ENCODE assay signal across 39 mouse cellular contexts in genomic region chr15:84139592-84140005, GRCm38 (mm10). TPM values are rescaled to one million over a fixed set of nuclear protein-coding genes. Genes with fewer than 3 reads are reported as not detected.
DNase-seq lines count a peak whose midpoint lies in the region; ATAC-seq and TF ChIP-seq lines count a peak whose summit lies in the region.
"Had no signal": no experiment of that assay in that cellular context is flagged by ENCODE, and none has a peak within 500 bp of the region (broad histone marks: within the 10 kb centered on the region; RNA-seq: fewer than 3 reads in every experiment).

No protein-coding gene starts in this region.

- peak; percentile 89 for DNase-seq in liver, adult 2 months (ENCODE audit: extremely low read depth, low read depth, low spot score)
- DNase-seq in liver, embryonic 11.5 days (ENCODE audit: low spot score), result no peak
- DNase-seq in midbrain, embryonic 14.5 days, result no peak
- DNase-seq in lung, postnatal 14 days, result peak; percentile 7
- DNase-seq in spleen, postnatal 36 days (ENCODE audit: low spot score in 2 of 2), result no peak
- DNase-seq: adrenal gland, adult 8-10 months; cerebellum, adult 11-12 months; cerebellum, postnatal 10 days; gastrocnemius, postnatal 14 days; heart, adult 11 months; heart, postnatal 36 days; kidney, adult 2 months; kidney, postnatal 4 days; left cerebral cortex, postnatal 4 days; right cerebral cortex, postnatal 25 days; spleen, adult 18-20 months; thymus, adult 2 months; thymus, postnatal 36 days had no signal

- no peak for TF ChIP-seq CTCF in liver, adult 2 months (IDR thresholded peaks at IDR 0.05; ENCODE audit: low read depth, low read length)

- H3K27me3 ChIP-seq in liver, adult 2 months (ENCODE audit: control insufficient read depth, insufficient read depth, low read length), result no peaks in the 10 kb centered on the region
- no peaks in the 10 kb centered on the region for H3K27me3 ChIP-seq in liver, embryonic 11.5 days (replicated peaks; ENCODE audit: control insufficient read depth, insufficient read depth, low read length)
- H3K27me3 ChIP-seq in midbrain, embryonic 13.5 days, result 0 out of 2 replicates have a peak, but pooled peaks cover 3% of the 10 kb centered on the region
- H3K27me3 ChIP-seq in midbrain, embryonic 14.5 days (ENCODE audit: control insufficient read depth, insufficient read depth, low read length), result no peaks in the 10 kb centered on the region
- H3K27me3 ChIP-seq: forebrain, embryonic 13.5 days; heart, embryonic 15.5 days; hindbrain, embryonic 12.5 days; intestine, embryonic 15.5 days; liver, embryonic 15.5 days had no signal

- no peak overlapping the region for H3K9ac ChIP-seq in liver, adult 2 months (ENCODE audit: low read depth, low read length)
- H3K9ac ChIP-seq in liver, embryonic 11.5 days (ENCODE audit: low read depth, low read length), result no peak overlapping the region
- H3K9ac ChIP-seq in midbrain, embryonic 13.5 days (replicated peaks), result no peak overlapping the region
- H3K9ac ChIP-seq in midbrain, embryonic 14.5 days (replicated peaks; ENCODE audit: low read length), result no peak overlapping the region
- H3K9ac ChIP-seq: forebrain, embryonic 13.5 days; heart, embryonic 15.5 days; hindbrain, embryonic 12.5 days; intestine, embryonic 15.5 days; liver, embryonic 15.5 days had no signal

- no peak overlapping the region for H3K4me3 ChIP-seq in liver, adult 2 months (ENCODE audit: insufficient read depth, low read depth, low read length)
- no peak overlapping the region for H3K4me3 ChIP-seq in liver, embryonic 11.5 days (ENCODE audit: low read depth, low read length)
- H3K4me3 ChIP-seq in midbrain, embryonic 13.5 days (replicated peaks), result no peak overlapping the region
- H3K4me3 ChIP-seq in midbrain, embryonic 14.5 days (replicated peaks; ENCODE audit: low read depth, low read length), result no peak overlapping the region
- H3K4me3 ChIP-seq: erythroblast, embryonic 14.5 days; forebrain, embryonic 13.5 days; heart, embryonic 10.5 days; heart, embryonic 15.5 days; hindbrain, embryonic 12.5 days; intestine, embryonic 15.5 days; liver, embryonic 15.5 days had no signal

- no peak for TF ChIP-seq POLR2A in liver, adult 2 months (IDR thresholded peaks at IDR 0.05; ENCODE audit: extremely low read depth, insufficient read depth, low read length)

- peaks cover 4% of the 10 kb centered on the region for H3K4me1 ChIP-seq in liver, adult 2 months (ENCODE audit: control insufficient read depth, insufficient read depth, low read length)
- no peaks in the 10 kb centered on the region for H3K4me1 ChIP-seq in liver, embryonic 11.5 days (replicated peaks; ENCODE audit: control insufficient read depth, insufficient read depth, low read length)
- peaks cover 26% of the 10 kb centered on the region for H3K4me1 ChIP-seq in midbrain, embryonic 13.5 days (replicated peaks)
- peaks cover 18% of the 10 kb centered on the region; the same call in 1 of the 2 replicates for H3K4me1 ChIP-seq in midbrain, embryonic 14.5 days (ENCODE audit: control insufficient read depth, insufficient read depth, low read length)
- H3K4me1 ChIP-seq: heart, embryonic 15.5 days; intestine, embryonic 15.5 days; liver, embryonic 15.5 days had no signal

- ATAC-seq in liver, embryonic 11.5 days (replicated peaks; ENCODE audit: low FRiP score), result no peak
- no peak for ATAC-seq in midbrain, embryonic 13.5 days
- no peak for ATAC-seq in midbrain, embryonic 14.5 days (ENCODE audit: low FRiP score, low TSS enrichment)
- peak; percentile 71 for ATAC-seq in monocyte, adult 5-6 weeks (replicated peaks; ENCODE audit: insufficient number of reproducible peaks, low FRiP score, low TSS enrichment, poor library complexity, severe bottlenecking)
- no peak for ATAC-seq in CD4-positive, CD25-positive, alpha-beta regulatory T cell, adult 4 months
- ATAC-seq: forebrain, embryonic 13.5 days; hindbrain, postnatal 0 days; intestine, embryonic 15.5 days had no signal

- 28% methylated on average over 5 of the region's 5 CpGs for WGBS in liver, adult 2 months
- 73% methylated on average over 5 of the region's 5 CpGs for WGBS in liver, embryonic 11.5 days
- WGBS in midbrain, embryonic 13.5 days, result 84% methylated on average over 5 of the region's 5 CpGs
- WGBS in midbrain, embryonic 14.5 days, result 91% methylated on average over 5 of the region's 5 CpGs

- H3K4me2 ChIP-seq in liver, embryonic 11.5 days, result no peak overlapping the region
- H3K4me2 ChIP-seq in midbrain, embryonic 13.5 days (replicated peaks), result no peak overlapping the region
- H3K4me2 ChIP-seq in midbrain, embryonic 14.5 days (ENCODE audit: low read length), result no peak overlapping the region
- H3K4me2 ChIP-seq: forebrain, embryonic 13.5 days; heart, embryonic 15.5 days; hindbrain, embryonic 12.5 days; intestine, embryonic 15.5 days; liver, embryonic 15.5 days; midbrain, embryonic 11.5 days had no signal

- H3K36me3 ChIP-seq in liver, adult 2 months (ENCODE audit: control insufficient read depth, insufficient read depth, low read length), result no peaks in the 10 kb centered on the region
- H3K36me3 ChIP-seq in liver, embryonic 11.5 days (ENCODE audit: control insufficient read depth, insufficient read depth, low read length), result no peaks in the 10 kb centered on the region
- H3K36me3 ChIP-seq in midbrain, embryonic 13.5 days, result no peaks in the 10 kb centered on the region
- no peaks in the 10 kb centered on the region for H3K36me3 ChIP-seq in midbrain, embryonic 14.5 days (ENCODE audit: control insufficient read depth, insufficient read depth, low read length)
- H3K36me3 ChIP-seq: heart, embryonic 10.5 days; heart, embryonic 15.5 days; hindbrain, embryonic 12.5 days; intestine, embryonic 15.5 days; liver, embryonic 15.5 days had no signal

- H3K27ac ChIP-seq in liver, adult 2 months (replicated peaks; ENCODE audit: insufficient read depth, low read depth, low read length), result no peak overlapping the region
- no peak overlapping the region for H3K27ac ChIP-seq in liver, embryonic 11.5 days (ENCODE audit: low read depth, low read length)
- peak overlapping the region; percentile 7; the same call in 1 of the 2 replicates for H3K27ac ChIP-seq in midbrain, embryonic 13.5 days
- H3K27ac ChIP-seq in midbrain, embryonic 14.5 days (replicated peaks; ENCODE audit: low read depth, low read length), result no peak overlapping the region
- H3K27ac ChIP-seq: forebrain, embryonic 13.5 days; heart, embryonic 10.5 days; heart, embryonic 15.5 days; hindbrain, embryonic 12.5 days; hindbrain, postnatal 0 days; intestine, embryonic 15.5 days; liver, embryonic 15.5 days; macrophage had no signal

- no peaks in the 10 kb centered on the region for H3K79me2 ChIP-seq in liver, adult 2 months (ENCODE audit: control insufficient read depth, insufficient read depth, low read length)

- no peaks in the 10 kb centered on the region for H3K9me3 ChIP-seq in liver, embryonic 11.5 days (ENCODE audit: control insufficient read depth, low read length)
- 0 out of 2 replicates have a peak, but pooled peaks cover 2% of the 10 kb centered on the region for H3K9me3 ChIP-seq in midbrain, embryonic 13.5 days
- H3K9me3 ChIP-seq in midbrain, embryonic 14.5 days (ENCODE audit: control insufficient read depth, low read length), result no peaks in the 10 kb centered on the region
- H3K9me3 ChIP-seq: heart, embryonic 10.5 days; heart, embryonic 15.5 days; hindbrain, embryonic 12.5 days; intestine, embryonic 15.5 days; liver, embryonic 15.5 days had no signal

RNA-seq across cellular contexts. Expression of gene Pnpla5, which starts 16.6 kb away (rescaled TPM):
- total RNA-seq in liver, adult 2 months (2014; rRNA removed), result 0.07 and 0.28 TPM in 2 replicates
- polyA plus RNA-seq in liver, adult 2 months (2012; rRNA removed), result 0.13 TPM in 1 of 2 replicates, not detected in the other
- not detected in 2 replicates for polyA plus RNA-seq in liver, embryonic 11.5 days (2014; fragmentation: Nextera tagmentation; extraction: Ambion mirVana)
- polyA plus RNA-seq in midbrain, embryonic 13.5 days (2015; fragmentation: Nextera tagmentation; extraction: Ambion mirVana), result not detected in 2 replicates
- not detected in 2 replicates for polyA plus RNA-seq in midbrain, embryonic 14.5 days (2014; fragmentation: Nextera tagmentation; extraction: Ambion mirVana)
- total RNA-seq in monocyte, adult 5-6 weeks (2017), result not detected in 3 replicates
- not detected for polyA plus RNA-seq in CD4-positive, CD25-positive, alpha-beta regulatory T cell, adult 4 months (2017; shearing (Covaris generic))
- total RNA-seq: gastrocnemius, postnatal 14 days; heart, postnatal 36 days; hindbrain, postnatal 0 days; layer of hippocampus, adult 8-10 months; layer of hippocampus, postnatal 25 days; left cerebral cortex, postnatal 4 days; neutrophil, adult 5-6 weeks had no signal
- polyA plus RNA-seq: cortical plate, adult 2 months; embryonic facial prominence, embryonic 14.5 days; erythroblast, embryonic 14.5 days; forebrain, embryonic 13.5 days; heart, embryonic 10.5 days; heart, embryonic 15.5 days; hindbrain, embryonic 12.5 days; hindbrain, postnatal 0 days; intestine, embryonic 15.5 days; kidney, embryonic 16.5 days; limb, embryonic 14.5 days; liver, embryonic 15.5 days; macrophage; neural tube, embryonic 11.5 days had no signal

RNA-seq across cellular contexts. Expression of gene Pnpla3, which starts 28.0 kb away (rescaled TPM):
- 1.2 and 2.6 TPM in 2 replicates for total RNA-seq in liver, adult 2 months (2014; rRNA removed)
- 4.7 and 10.6 TPM in 2 replicates for polyA plus RNA-seq in liver, adult 2 months (2012; rRNA removed)
- polyA plus RNA-seq in liver, embryonic 11.5 days (2014; fragmentation: Nextera tagmentation; extraction: Ambion mirVana), result 1.4 and 2.3 TPM in 2 replicates
- polyA plus RNA-seq in midbrain, embryonic 13.5 days (2015; fragmentation: Nextera tagmentation; extraction: Ambion mirVana), result 4.1 and 4.5 TPM in 2 replicates
- 3.3 and 4.5 TPM in 2 replicates for polyA plus RNA-seq in midbrain, embryonic 14.5 days (2014; fragmentation: Nextera tagmentation; extraction: Ambion mirVana)
- 0.78 TPM in 1 of 3 replicates, not detected in the others for total RNA-seq in monocyte, adult 5-6 weeks (2017)
- 1 to 10 TPM in 1 of 2 experiments, not detected in 1; 1.9 TPM for polyA plus RNA-seq in CD4-positive, CD25-positive, alpha-beta regulatory T cell, adult 4 months (2017; shearing (Covaris generic))
- total RNA-seq: neutrophil, adult 5-6 weeks had no signal
- polyA plus RNA-seq: erythroblast, embryonic 14.5 days; macrophage had no signal

RNA-seq across cellular contexts. Expression of gene Sult4a1, which starts 34.0 kb away (rescaled TPM):
- 0.13 TPM in 1 of 2 replicates, not detected in the other for total RNA-seq in liver, adult 2 months (2014; rRNA removed)
- 0.06 TPM in 1 of 2 replicates, not detected in the other for polyA plus RNA-seq in liver, adult 2 months (2012; rRNA removed)
- 0.81 and 0.88 TPM in 2 replicates for polyA plus RNA-seq in liver, embryonic 11.5 days (2014; fragmentation: Nextera tagmentation; extraction: Ambion mirVana)
- 42.1 and 44.4 TPM in 2 replicates for polyA plus RNA-seq in midbrain, embryonic 13.5 days (2015; fragmentation: Nextera tagmentation; extraction: Ambion mirVana)
- 42.5 and 55.0 TPM in 2 replicates for polyA plus RNA-seq in midbrain, embryonic 14.5 days (2014; fragmentation: Nextera tagmentation; extraction: Ambion mirVana)
- total RNA-seq in monocyte, adult 5-6 weeks (2017), result 0.32 to 2.5 TPM (median 0.49 TPM) in 3 replicates
- polyA plus RNA-seq in CD4-positive, CD25-positive, alpha-beta regulatory T cell, adult 4 months (2017; shearing (Covaris generic)), result not detected
- total RNA-seq: neutrophil, adult 5-6 weeks had no signal
- polyA plus RNA-seq: erythroblast, embryonic 14.5 days; macrophage had no signal

RNA-seq across cellular contexts. Expression of gene Samm50, which starts 52.4 kb away (rescaled TPM):
- total RNA-seq in liver, adult 2 months (2014; rRNA removed), result 46.4 and 58.3 TPM in 2 replicates
- 8.8 and 11.5 TPM in 2 replicates for polyA plus RNA-seq in liver, adult 2 months (2012; rRNA removed)
- 137 and 148 TPM in 2 replicates for polyA plus RNA-seq in liver, embryonic 11.5 days (2014; fragmentation: Nextera tagmentation; extraction: Ambion mirVana)
- polyA plus RNA-seq in midbrain, embryonic 13.5 days (2015; fragmentation: Nextera tagmentation; extraction: Ambion mirVana), result 83.1 and 85.9 TPM in 2 replicates
- 54.2 and 70.8 TPM in 2 replicates for polyA plus RNA-seq in midbrain, embryonic 14.5 days (2014; fragmentation: Nextera tagmentation; extraction: Ambion mirVana)
- total RNA-seq in monocyte, adult 5-6 weeks (2017), result 27.7 to 36.4 TPM (median 29.5 TPM) in 3 replicates
- 10 to 100 TPM; 44.3 to 56.1 TPM for polyA plus RNA-seq in CD4-positive, CD25-positive, alpha-beta regulatory T cell, adult 4 months (2017; shearing (Covaris generic))

Comparison
In these comparisons a context has a peak if more than half of its experiments do, and no peak if none do; other contexts are left out.
1. DNase-seq: peak in liver, adult 2 months (single experiment) and lung, postnatal 14 days (single experiment); none in liver, embryonic 11.5 days (single experiment), midbrain, embryonic 14.5 days (single experiment) and spleen, postnatal 36 days (0 of 2).
2. RNA of gene Sult4a1, which starts 34.0 kb away (polyA plus RNA-seq): 42.5 to 55.0 TPM in midbrain, embryonic 14.5 days and 42.1 to 44.4 TPM in midbrain, embryonic 13.5 days; 0.81 to 0.88 TPM in liver, embryonic 11.5 days, 0.06 TPM in liver, adult 2 months and not detected in CD4-positive, CD25-positive, alpha-beta regulatory T cell, adult 4 months; every median in the first group is over 10 times any median in the second.